Mouse (Mus musculus) ES-E14 (cell line): ENCODE measurements around the gene Ndufa7. TPM values are rescaled to one million over a fixed set of nuclear protein-coding genes. Genes with fewer than 3 reads are reported as not detected.
"Not testable (repeated sequence)": the region's sequence is repeated elsewhere in the genome, so short reads cannot be mapped to it uniquely, and the experiment has no call there.

Experiments
- DNase-seq: peaks from one replicate; pipeline ENCODE4 v3.0.0-alpha.2; 2013; ENCODE audit warnings: low read depth, low spot score
- H3K27ac ChIP-seq: 2 replicates; pipeline ENCODE4 v1.5.1; 2012; ENCODE audit warnings: low read depth, mild to moderate bottlenecking, low read length, moderate library complexity, mixed read lengths; ENCODE audit not compliant: poor library complexity, insufficient read depth, severe bottlenecking
- H3K36me3 ChIP-seq: 2 replicates; pipeline ENCODE4 v1.6.1; 2012; ENCODE audit warnings: mild to moderate bottlenecking, low read length, moderate library complexity, mixed read lengths; ENCODE audit not compliant: control insufficient read depth, poor library complexity, insufficient read depth, severe bottlenecking
- H3K4me1 ChIP-seq, 2 experiments: fragments of 150-350 bp in 1 of 2; sonication (generic) in 1 of 2; 2 replicates each; pipeline ENCODE4 v1.6.1; 2012; ENCODE audit warnings: low read length in 2 of 2, mild to moderate bottlenecking in 1 of 2, mixed read lengths in 1 of 2; ENCODE audit not compliant: control insufficient read depth in 2 of 2, insufficient read depth in 2 of 2, poor library complexity in 1 of 2
- H3K4me3 ChIP-seq, 2 experiments: fragments of 150-350 bp in 1 of 2; sonication (generic) in 1 of 2; 2 replicates each; pipeline ENCODE4 v1.5.1; 2012; ENCODE audit warnings: low read length in 2 of 2, low read depth in 1 of 2, mild to moderate bottlenecking in 1 of 2, mixed read lengths in 1 of 2; ENCODE audit not compliant: insufficient read depth in 1 of 2, poor library complexity in 1 of 2, severe bottlenecking in 1 of 2
- H3K9ac ChIP-seq: 2 replicates; pipeline ENCODE4 v1.6.1; 2012; ENCODE audit warnings: low read depth, mild to moderate bottlenecking, low read length, mixed read lengths; ENCODE audit not compliant: poor library complexity, insufficient read depth, severe bottlenecking
- H3K9me3 ChIP-seq: fragments of 150-350 bp; sonication (generic); 2 replicates; pipeline ENCODE4 v1.6.1; 2012; ENCODE audit warnings: low read depth, mild to moderate bottlenecking, low read length; ENCODE audit not compliant: control insufficient read depth, insufficient read depth
- CHD2 ChIP-seq: IDR thresholded peaks from 2 replicates; pipeline ENCODE4 v1.6.1; 2014; ENCODE audit warnings: mild to moderate bottlenecking, low read depth, low read length, inconsistent platforms
- HCFC1 ChIP-seq: IDR thresholded peaks from 2 replicates; pipeline ENCODE4 v1.6.1; 2012; ENCODE audit warnings: low read length, inconsistent platforms, borderline replicate concordance; ENCODE audit not compliant: insufficient read depth
- MAFK ChIP-seq: IDR thresholded peaks from 2 replicates; pipeline ENCODE4 v1.6.1; 2014; ENCODE audit warnings: mild to moderate bottlenecking, low read depth, low read length, inconsistent platforms; ENCODE audit not compliant: insufficient read depth
- ZC3H11A ChIP-seq: IDR thresholded peaks from 2 replicates; pipeline ENCODE4 v1.6.1; 2012; ENCODE audit warnings: low read depth, mild to moderate bottlenecking, inconsistent platforms, low read length, borderline replicate concordance
- ZNF384 ChIP-seq: IDR thresholded peaks from 2 replicates; pipeline ENCODE4 v1.6.1; 2012; ENCODE audit warnings: low read depth, low read length, inconsistent platforms
- in situ Hi-C, 2 experiments: fragments of 600-800 bp; cut with MboI; formaldehyde crosslinking; loops; one replicate each; pipeline ENCODE4 v1.15.1; 2025; ENCODE audit warnings: low sequenced_read_pairs in 2 of 2, inconsistent platforms in 1 of 2; ENCODE audit not compliant: unreplicated experiment in 2 of 2
- total RNA-seq: library from RNA; depleted of rRNA; stranded (reverse); fragments of 300-350 nt; gene quantifications from 2 replicates; pipeline ENCODE4 v1.2.3, GENCODE M21; 2012; rRNA removed

Gene Ndufa7
- total RNA-seq, 1 experiment = 639 TPM

DNA sequence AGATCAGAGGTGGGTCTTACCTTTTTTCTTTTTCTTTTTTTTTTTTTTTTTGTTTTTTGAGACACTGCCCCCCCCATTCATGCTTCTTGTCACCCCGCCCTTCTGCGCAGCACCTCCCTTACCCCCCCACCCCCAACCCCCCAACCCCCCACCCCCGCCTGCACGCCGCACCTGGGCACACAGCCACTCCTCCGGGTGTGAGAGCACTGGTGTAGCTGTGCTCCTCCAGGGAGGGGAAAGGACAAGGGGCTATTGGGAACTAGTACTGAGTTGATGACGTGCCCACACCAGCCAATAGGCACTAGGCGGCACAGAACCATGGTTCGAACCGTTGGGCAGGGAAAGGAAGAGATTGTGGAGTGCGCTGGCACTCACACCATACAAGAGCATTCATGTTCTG, 50.0 kb downstream of the Ndufa7 start:
- Histone ChIP-seq H3K4me1 (peaks cover 0 to 2% of the 10 kb centered on the region in 2 experiments; a peak in 1 of 4 replicates), H3K9me3 (no peaks in the 10 kb centered on the region), H3K27ac (no peak overlapping the region), H3K36me3 (peaks cover 24% of the 10 kb centered on the region), H3K4me3 (no peak overlapping the region), H3K9ac (no peak overlapping the region)
- in situ Hi-C loops = no loop called here
- DNase-seq = no peak
- TF ChIP-seq ZNF384 (no peak), CHD2 (no peak), HCFC1 (no peak), MAFK (no peak), ZC3H11A (no peak)

DNA sequence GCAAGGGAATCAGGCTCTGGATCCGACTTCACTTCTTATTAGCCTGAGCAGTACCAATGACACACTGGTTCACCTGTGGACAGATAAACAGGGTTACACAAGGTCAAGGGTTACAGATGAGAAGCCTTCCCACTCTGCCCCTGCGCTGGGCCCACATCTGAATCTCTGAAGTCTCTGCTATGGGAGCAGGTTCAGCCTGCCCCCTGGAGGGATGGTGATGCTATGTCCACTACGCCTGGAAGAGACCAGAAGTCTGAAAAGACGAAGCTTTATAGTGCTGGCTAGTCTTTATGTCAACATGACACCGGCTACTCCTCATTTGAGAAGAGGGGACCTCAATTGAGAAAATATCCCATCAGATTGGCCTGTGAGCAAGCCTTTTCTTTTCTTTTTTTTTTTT, 51.4 kb downstream of the Ndufa7 start:
- H3K27ac ChIP-seq, H3K9ac ChIP-seq, DNase-seq, H3K9me3 ChIP-seq, H3K4me3 ChIP-seq, in situ Hi-C loops, H3K4me1 ChIP-seq: not testable (repeated sequence)
- H3K36me3 ChIP-seq = peaks cover 34% of the 10 kb centered on the region

DNA sequence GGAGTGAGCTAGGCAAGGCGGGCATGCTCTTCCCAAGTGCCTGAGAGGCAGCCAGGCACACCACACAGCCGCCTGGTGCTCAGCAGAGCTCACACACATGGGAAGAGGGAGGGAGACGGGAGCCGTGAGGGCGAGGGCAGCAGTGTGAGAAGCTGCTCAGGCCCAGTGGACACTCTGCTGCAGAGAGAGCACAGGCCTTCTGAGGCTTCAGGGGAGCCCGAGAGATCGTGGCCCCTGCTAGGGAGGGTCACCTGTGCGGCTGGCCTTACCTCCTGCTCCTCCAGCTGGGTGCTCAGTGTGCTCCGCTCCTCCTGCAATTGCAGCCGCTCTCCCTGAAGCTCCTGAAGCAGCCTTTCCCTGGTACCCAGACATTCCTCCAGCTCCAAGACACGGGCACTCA, 59.9 kb downstream of the Ndufa7 start:
- H3K9ac ChIP-seq, H3K27ac ChIP-seq, in situ Hi-C loops, H3K4me1 ChIP-seq, H3K9me3 ChIP-seq, H3K4me3 ChIP-seq, DNase-seq: not testable (repeated sequence)
- H3K36me3 ChIP-seq = peaks cover 57% of the 10 kb centered on the region

DNA sequence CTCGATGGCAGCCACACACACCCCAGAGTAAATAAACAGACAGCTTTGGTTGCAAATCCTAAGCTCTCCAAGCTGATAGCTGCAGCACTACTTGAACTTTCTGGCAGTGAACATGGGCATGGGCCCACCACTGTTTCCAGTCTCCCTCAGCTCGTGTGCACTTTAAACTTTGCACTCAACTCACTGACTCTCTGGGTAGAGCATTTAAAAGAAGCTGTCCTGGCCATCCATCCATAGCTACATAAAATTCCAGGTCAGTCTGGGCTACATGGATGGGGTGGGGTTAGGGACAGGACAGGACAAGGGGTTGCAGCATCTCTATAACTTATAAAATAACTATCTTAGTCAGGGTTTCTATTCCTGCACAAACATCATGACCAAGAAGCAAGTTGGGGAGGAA, 63.4 kb downstream of the Ndufa7 start:
- H3K4me1 ChIP-seq, H3K4me3 ChIP-seq, H3K9ac ChIP-seq, H3K27ac ChIP-seq, in situ Hi-C loops, DNase-seq, H3K9me3 ChIP-seq: not testable (repeated sequence)
- peaks cover 33% of the 10 kb centered on the region for H3K36me3 ChIP-seq

Other genes starting within 250 kb of the Ndufa7 start
- gene Zfp414, start 195.5 kb upstream of the Ndufa7 start, total RNA-seq = 13.6 and 19.8 TPM in 2 replicates
- gene Pram1, start 186.5 kb upstream of the Ndufa7 start, total RNA-seq = 0.45 and 0.69 TPM in 2 replicates
- 151 and 195 TPM in 2 replicates for gene Hnrnpm, start 137.7 kb upstream of the Ndufa7 start, total RNA-seq
- 14.3 and 17.4 TPM in 2 replicates for gene March2, start 105.9 kb upstream of the Ndufa7 start, total RNA-seq
- gene Rab11b, start 64.0 kb upstream of the Ndufa7 start, total RNA-seq = 26.0 and 34.8 TPM in 2 replicates
- 30.5 and 39.3 TPM in 2 replicates for gene Angptl4, start 42.7 kb upstream of the Ndufa7 start, total RNA-seq
- 81.1 and 165 TPM in 2 replicates for gene Kank3, start 14.1 kb upstream of the Ndufa7 start, total RNA-seq
- gene Rps28, start within 50 bp of the Ndufa7 start, total RNA-seq = 5,476 and 6,336 TPM in 2 replicates
- 131 and 228 TPM in 2 replicates for gene Cd320, start 18.5 kb downstream of the Ndufa7 start, total RNA-seq
- 11.6 and 19.7 TPM in 2 replicates for gene Gm7029, start 49.3 kb downstream of the Ndufa7 start, total RNA-seq
- 149 and 187 TPM in 2 replicates for gene Kifc1, start 66.1 kb downstream of the Ndufa7 start, total RNA-seq
- 33.2 and 46.0 TPM in 2 replicates for gene Platr17, start 80.6 kb downstream of the Ndufa7 start, total RNA-seq
- gene Daxx, start 84.8 kb downstream of the Ndufa7 start, total RNA-seq = 67.3 and 73.7 TPM in 2 replicates
- 39.4 and 64.9 TPM in 2 replicates for gene Tapbp, start 91.3 kb downstream of the Ndufa7 start, total RNA-seq
- gene Zbtb22, start 91.3 kb downstream of the Ndufa7 start, total RNA-seq = 32.8 and 34.8 TPM in 2 replicates
- gene Rgl2, start 105.0 kb downstream of the Ndufa7 start, total RNA-seq = 65.8 and 129 TPM in 2 replicates
- 175 and 201 TPM in 2 replicates for gene Pfdn6, start 115.8 kb downstream of the Ndufa7 start, total RNA-seq
- 65.6 and 78.2 TPM in 2 replicates for gene Wdr46, start 116.1 kb downstream of the Ndufa7 start, total RNA-seq
- 10.3 and 15.3 TPM in 2 replicates for gene B3galt4, start 126.9 kb downstream of the Ndufa7 start, total RNA-seq
- gene Vps52, start 131.2 kb downstream of the Ndufa7 start, total RNA-seq = 23.2 and 24.8 TPM in 2 replicates
- 4,706 and 5,724 TPM in 2 replicates for gene Rps18, start 131.4 kb downstream of the Ndufa7 start, total RNA-seq
- 69.5 and 155 TPM in 2 replicates for gene H2-K1, start 175.8 kb downstream of the Ndufa7 start, total RNA-seq
- 5.6 and 8.9 TPM in 2 replicates for gene Ring1, start 200.1 kb downstream of the Ndufa7 start, total RNA-seq
- 15.5 and 27.7 TPM in 2 replicates for gene H2-Ke6, start 203.5 kb downstream of the Ndufa7 start, total RNA-seq
- gene Slc39a7, start 207.1 kb downstream of the Ndufa7 start, total RNA-seq = 253 and 394 TPM in 2 replicates
- 52.4 and 79.2 TPM in 2 replicates for gene Rxrb, start 207.2 kb downstream of the Ndufa7 start, total RNA-seq
- 1.3 and 1.4 TPM in 2 replicates for gene Col11a2, start 214.9 kb downstream of the Ndufa7 start, total RNA-seq